Mouse (Mus musculus) stomach, embryonic 15.5 days (tissue): ENCODE measurements around the gene Omt2b. TPM values are rescaled to one million over a fixed set of nuclear protein-coding genes. Genes with fewer than 3 reads are reported as not detected.
A peak's percentile ranks its signal among the peaks of the same experiment; 100 is the strongest.
"Not testable (repeated sequence)": the region's sequence is repeated elsewhere in the genome, so short reads cannot be mapped to it uniquely, and the experiment has no call there.

Source experiments
- ATAC-seq: fragments of 200-750 bp; cut with Nextera tagmentation; 2 replicates; pipeline ENCODE4 v1.8.0; 2017; ENCODE audit warnings: low read depth, moderate number of reproducible peaks, moderate TSS enrichment; ENCODE audit not compliant: insufficient read depth, low FRiP score
- H3K27ac ChIP-seq: fragments of 300-500 bp; sonication (generic); 2 replicates; pipeline ENCODE4 v1.5.1; 2015; ENCODE audit warnings: mild to moderate bottlenecking, inconsistent platforms
- H3K27me3 ChIP-seq: fragments of 300-500 bp; sonication (generic); replicated peaks from 2 replicates; pipeline ENCODE4 v1.6.1; 2015; ENCODE audit warnings: inconsistent platforms
- H3K36me3 ChIP-seq: fragments of 300-500 bp; sonication (generic); 2 replicates; pipeline ENCODE4 v1.6.1; 2015; ENCODE audit warnings: inconsistent platforms
- H3K4me1 ChIP-seq: fragments of 300-500 bp; sonication (generic); 2 replicates; pipeline ENCODE4 v1.6.1; 2015; ENCODE audit warnings: inconsistent platforms
- H3K4me2 ChIP-seq: fragments of 300-500 bp; sonication (generic); 2 replicates; pipeline ENCODE4 v1.6.1; 2015; ENCODE audit warnings: mild to moderate bottlenecking, inconsistent platforms
- H3K4me3 ChIP-seq: fragments of 300-500 bp; sonication (generic); replicated peaks from 2 replicates; pipeline ENCODE4 v1.5.1; 2015; ENCODE audit warnings: inconsistent platforms
- H3K9ac ChIP-seq: fragments of 300-500 bp; sonication (generic); 2 replicates; pipeline ENCODE4 v1.6.1; 2015; ENCODE audit warnings: inconsistent platforms
- H3K9me3 ChIP-seq: fragments of 300-500 bp; sonication (generic); 2 replicates; pipeline ENCODE4 v1.6.1; 2016; ENCODE audit warnings: inconsistent platforms
- WGBS: fragments of 180-500 bp; shearing (Covaris S2); methylation state at CpG from one replicate; pipeline ENCODE4 v1.1.7; 2015; 5-methylcytosine and 5-hydroxymethylcytosine counted together
- polyA plus RNA-seq: library from polyadenylated mRNA; unstranded; fragments of >200 nt; fragmentation: Nextera tagmentation; extraction: Ambion mirVana; gene quantifications from 2 replicates; pipeline ENCODE4 v1.2.1, GENCODE M21; 2015

Gene Omt2b
- not detected in 2 replicates for polyA plus RNA-seq

DNA sequence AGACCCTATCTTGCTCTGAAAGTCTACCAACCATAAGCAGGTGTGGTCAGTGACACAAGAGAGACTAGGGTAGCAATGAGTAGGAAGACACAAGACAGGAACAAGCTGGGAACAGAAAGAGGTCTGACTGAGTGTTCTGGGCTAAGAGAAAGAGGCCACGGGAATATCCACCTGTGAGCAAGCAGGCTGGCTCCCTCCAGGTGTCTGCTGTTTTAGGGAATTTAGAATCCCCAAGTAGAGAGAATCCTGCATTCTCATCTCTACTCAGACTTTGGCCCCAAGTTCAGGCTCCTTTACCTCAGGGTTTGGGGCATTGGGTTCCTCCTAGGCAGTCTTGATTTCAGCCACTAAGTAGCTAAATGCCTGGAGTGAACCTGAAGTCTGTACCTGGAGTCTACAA lies at the start of gene Omt2b:
Gene Omt2b, plus strand, starts transcription at position 301 of the 400 bp plus-strand sequence.
- not testable (repeated sequence) for H3K36me3 ChIP-seq, H3K4me1 ChIP-seq, H3K4me2 ChIP-seq, H3K4me3 ChIP-seq, H3K27ac ChIP-seq, ATAC-seq, H3K27me3 ChIP-seq, H3K9ac ChIP-seq, H3K9me3 ChIP-seq
- WGBS = 91% methylated on average over 1 of the region's 1 CpGs

- H3K27me3 ChIP-seq, H3K9ac ChIP-seq, H3K9me3 ChIP-seq, H3K36me3 ChIP-seq, H3K4me2 ChIP-seq, H3K4me1 ChIP-seq, H3K4me3 ChIP-seq: not testable (repeated sequence)
- 0 out of 2 replicates have a peak overlapping the region, but pooled peaks have one; percentile 11 for H3K27ac ChIP-seq
- WGBS = 68% methylated on average over 4 of the region's 4 CpGs
- peak; percentile 89 for ATAC-seq
These were observed 45.2 kb upstream of the Omt2b start for GRCm38 (mm10) chr9:78282002-78282711.

DNA sequence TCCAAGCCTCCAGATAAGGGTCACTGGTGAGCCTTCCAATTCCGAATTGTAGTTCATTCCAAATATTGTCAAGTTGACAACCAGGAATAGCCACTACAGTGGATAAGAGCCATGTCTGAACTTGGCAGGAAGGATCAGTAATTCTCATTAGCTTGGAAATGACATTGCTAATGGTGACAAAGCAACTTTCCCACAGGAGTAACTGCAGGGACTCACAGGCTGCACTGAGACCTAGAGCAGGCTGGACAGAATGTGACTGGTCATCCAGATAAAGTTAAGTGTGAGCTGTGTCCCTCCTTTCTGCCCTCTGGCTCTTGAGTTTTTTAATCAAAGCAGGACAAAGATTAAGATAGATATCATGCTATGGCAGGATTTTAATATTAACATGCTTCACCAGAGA lies 38.3 kb upstream of the Omt2b start:
- H3K27me3 ChIP-seq, H3K9ac ChIP-seq, H3K4me3 ChIP-seq, H3K4me1 ChIP-seq, H3K9me3 ChIP-seq, ATAC-seq, H3K27ac ChIP-seq, H3K4me2 ChIP-seq, H3K36me3 ChIP-seq: not testable (repeated sequence)
- 50% methylated on average over 1 of the region's 1 CpGs for WGBS

GRCm38 (mm10) chr9:78289723-78290122 lies 37.7 kb upstream of the Omt2b start, which contains the start of gene Gm10639:
Gene Gm10639 (plus strand): TSS chr9:78289923.
- 59% methylated on average over 3 of the region's 3 CpGs for WGBS
- H3K4me2 ChIP-seq, H3K36me3 ChIP-seq, H3K4me3 ChIP-seq, H3K9me3 ChIP-seq, H3K27me3 ChIP-seq, H3K4me1 ChIP-seq, H3K9ac ChIP-seq, H3K27ac ChIP-seq: not testable (repeated sequence)
- peak; percentile 63; the same call in 1 of the 2 replicates for ATAC-seq

GRCm38 (mm10) chr9:78292462-78292861 lies 34.9 kb upstream of the Omt2b start:
- not testable (repeated sequence) for H3K4me1 ChIP-seq, ATAC-seq, H3K36me3 ChIP-seq, H3K4me3 ChIP-seq, H3K9me3 ChIP-seq, H3K27me3 ChIP-seq, H3K27ac ChIP-seq, H3K9ac ChIP-seq, H3K4me2 ChIP-seq
- WGBS = 75% methylated on average over 8 of the region's 8 CpGs

DNA sequence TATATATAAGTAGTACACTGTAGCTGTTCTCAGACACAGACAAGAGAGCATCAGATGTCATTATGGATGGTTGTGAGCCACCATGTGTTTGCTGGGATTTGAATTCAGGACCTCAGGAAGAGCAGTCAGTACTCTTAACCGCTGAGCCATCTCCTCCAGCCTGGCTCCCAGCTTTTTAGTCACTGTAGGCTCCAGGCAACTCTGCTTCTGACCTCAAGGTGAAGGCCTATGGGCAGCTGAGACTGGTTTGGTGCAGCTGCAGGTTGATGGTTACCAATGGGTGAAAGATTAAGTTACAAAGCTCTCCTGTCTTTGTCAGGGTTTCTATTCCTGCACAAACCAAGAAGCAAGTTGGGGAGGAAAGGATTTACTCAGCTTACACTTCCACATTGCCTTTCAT lies 33.7 kb upstream of the Omt2b start:
- not testable (repeated sequence) for ATAC-seq

GRCm38 (mm10) chr9:78294781-78295180 lies 32.6 kb upstream of the Omt2b start:
- H3K4me1 ChIP-seq, H3K27me3 ChIP-seq, H3K36me3 ChIP-seq, H3K27ac ChIP-seq, H3K9ac ChIP-seq, ATAC-seq, H3K4me3 ChIP-seq, H3K4me2 ChIP-seq, H3K9me3 ChIP-seq: not testable (repeated sequence)
- 74% methylated on average over 7 of the region's 7 CpGs for WGBS

More for the DNA sequence above, 33.7 kb upstream of the Omt2b start:
- not testable (repeated sequence) for H3K9me3 ChIP-seq, H3K36me3 ChIP-seq, H3K4me3 ChIP-seq, H3K27ac ChIP-seq, H3K4me1 ChIP-seq, H3K27me3 ChIP-seq, H3K9ac ChIP-seq, H3K4me2 ChIP-seq
- 65% methylated on average over 1 of the region's 1 CpGs for WGBS

GRCm38 (mm10) chr9:78296089-78296488 lies 31.3 kb upstream of the Omt2b start:
- 9% methylated on average over 6 of the region's 6 CpGs for WGBS

DNA sequence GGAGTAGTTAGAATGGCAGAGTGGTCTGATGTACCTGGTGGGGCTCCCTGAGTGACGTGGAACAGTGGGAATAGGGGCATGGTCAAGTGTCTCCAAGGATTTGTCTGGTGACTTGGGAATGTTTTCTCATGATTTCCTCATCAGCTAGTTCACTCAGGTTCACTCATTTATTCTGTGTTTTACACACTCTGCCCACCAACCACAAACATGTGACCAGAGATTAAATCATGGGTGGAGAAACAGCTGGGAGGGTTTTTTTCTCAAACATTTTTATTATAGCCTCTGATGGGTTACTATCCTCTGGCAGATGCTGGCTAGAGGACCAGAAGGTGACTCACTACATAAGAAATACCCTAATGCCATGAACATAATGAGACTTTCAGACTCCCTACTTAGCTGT lies 29.2 kb upstream of the Omt2b start:
- H3K4me2 ChIP-seq = no peak overlapping the region
- no peak overlapping the region for H3K9ac ChIP-seq
- no peaks in the 10 kb centered on the region for H3K36me3 ChIP-seq
- H3K27me3 ChIP-seq = no peaks in the 10 kb centered on the region
- WGBS = 74% methylated on average over 1 of the region's 1 CpGs
- H3K27ac ChIP-seq = no peak overlapping the region
- ATAC-seq = no peak
- H3K9me3 ChIP-seq = no peaks in the 10 kb centered on the region
- H3K4me1 ChIP-seq = no peaks in the 10 kb centered on the region
- H3K4me3 ChIP-seq = no peak overlapping the region

More at GRCm38 (mm10) chr9:78296089-78296488, 31.3 kb upstream of the Omt2b start:
- not testable (repeated sequence) for H3K27ac ChIP-seq, H3K9me3 ChIP-seq, ATAC-seq, H3K4me3 ChIP-seq, H3K27me3 ChIP-seq, H3K9ac ChIP-seq, H3K4me1 ChIP-seq, H3K4me2 ChIP-seq, H3K36me3 ChIP-seq

GRCm38 (mm10) chr9:78299143-78299542 lies 28.2 kb upstream of the Omt2b start:
- H3K9ac ChIP-seq, H3K36me3 ChIP-seq, H3K27me3 ChIP-seq, H3K9me3 ChIP-seq, H3K4me3 ChIP-seq, H3K4me1 ChIP-seq, H3K27ac ChIP-seq, H3K4me2 ChIP-seq: not testable (repeated sequence)
- WGBS = 67% methylated on average over 1 of the region's 1 CpGs
- 0 out of 2 replicates have a peak, but pooled peaks have one; percentile 18 for ATAC-seq

GRCm38 (mm10) chr9:78308122-78308521 lies 19.3 kb upstream of the Omt2b start:
- not testable (repeated sequence) for H3K9ac ChIP-seq, H3K4me1 ChIP-seq, H3K4me3 ChIP-seq, H3K4me2 ChIP-seq, H3K27me3 ChIP-seq, H3K36me3 ChIP-seq, ATAC-seq, H3K9me3 ChIP-seq, H3K27ac ChIP-seq
- 71% methylated on average over 3 of the region's 3 CpGs for WGBS

DNA sequence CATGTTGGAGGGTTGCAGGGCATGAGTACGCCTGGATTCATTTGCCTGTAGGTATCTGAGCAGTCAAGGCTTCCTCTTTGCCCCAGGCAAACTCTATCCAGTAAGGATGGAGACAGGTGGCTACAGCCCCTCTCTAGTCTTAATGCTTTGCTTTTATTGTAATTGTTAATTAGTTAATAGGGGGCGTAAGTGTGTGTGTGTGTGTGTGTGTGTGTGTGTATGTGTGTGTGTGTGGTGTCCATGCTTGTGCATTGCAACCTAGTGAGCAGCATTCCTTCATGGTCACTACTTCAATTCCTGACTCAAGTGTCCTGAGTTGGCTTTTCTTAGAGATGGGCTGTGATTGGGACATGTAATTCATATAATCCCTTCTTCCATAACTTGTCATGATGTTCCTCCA lies 12.7 kb upstream of the Omt2b start, which contains the start of gene Omt2a:
Gene Omt2a, minus strand, starts transcription at position 101 of the 400 bp plus-strand sequence.
- no peak for ATAC-seq
- Histone ChIP-seq H3K9ac (no peak within 1 kb of the TSS), H3K4me3 (no peak within 1 kb of the TSS), H3K27me3 (no peaks in the 10 kb centered on the region), H3K36me3 (no peaks in the 10 kb centered on the region), H3K9me3 (no peaks in the 10 kb centered on the region), H3K27ac (no peak within 1 kb of the TSS), H3K4me1 (no peaks in the 10 kb centered on the region), H3K4me2 (no peak within 1 kb of the TSS)
- WGBS = 80% methylated on average over 2 of the region's 2 CpGs

GRCm38 (mm10) chr9:78319499-78319898 lies 7.9 kb upstream of the Omt2b start:
- H3K9me3 ChIP-seq = no peaks in the 10 kb centered on the region
- 21% methylated on average over 1 of the region's 1 CpGs for WGBS

More at GRCm38 (mm10) chr9:78319499-78319898, 7.9 kb upstream of the Omt2b start:
- no peak overlapping the region for H3K4me2 ChIP-seq
- H3K27ac ChIP-seq = no peak overlapping the region
- H3K27me3 ChIP-seq = no peaks in the 10 kb centered on the region
- H3K9ac ChIP-seq = no peak overlapping the region
- H3K36me3 ChIP-seq = no peaks in the 10 kb centered on the region
- H3K4me3 ChIP-seq = no peak overlapping the region
- ATAC-seq = no peak
- H3K4me1 ChIP-seq = no peaks in the 10 kb centered on the region
